Mouse (Mus musculus) midbrain, embryonic 16.5 days (tissue): ENCODE measurements at regions not wholly inside any gene's neighbourhood (a gene's known extent, or its start where the extent isn't known, plus 50 kb on each side); places are given as distances from the start of the nearest gene placed in this dataset.

ENCODE experiments used
- ATAC-seq: fragments of 200-750 bp; cut with Nextera tagmentation; 2 replicates; pipeline ENCODE4 v1.8.0; 2017; ENCODE audit warnings: moderate TSS enrichment
- H3K27ac ChIP-seq: fragments of 300-500 bp; sonication (generic); 2 replicates; pipeline ENCODE4 v1.5.1; 2014; ENCODE audit warnings: mild to moderate bottlenecking, low read length, mixed read lengths
- H3K27me3 ChIP-seq: fragments of 300-500 bp; sonication (generic); 2 replicates; pipeline ENCODE4 v1.6.1; 2014; ENCODE audit warnings: low read depth, low read length, mixed read lengths; ENCODE audit not compliant: control insufficient read depth, insufficient read depth
- H3K36me3 ChIP-seq: fragments of 300-500 bp; sonication (generic); 2 replicates; pipeline ENCODE4 v1.6.1; 2014; ENCODE audit warnings: mild to moderate bottlenecking, low read length, moderate library complexity, mixed read lengths; ENCODE audit not compliant: control insufficient read depth, insufficient read depth
- H3K4me1 ChIP-seq: fragments of 300-500 bp; sonication (generic); 2 replicates; pipeline ENCODE4 v1.6.1; 2014; ENCODE audit warnings: mild to moderate bottlenecking, low read length, mixed read lengths; ENCODE audit not compliant: control insufficient read depth, insufficient read depth
- H3K4me2 ChIP-seq: fragments of 300-500 bp; sonication (generic); 2 replicates; pipeline ENCODE4 v1.6.1; 2014; ENCODE audit warnings: mild to moderate bottlenecking, low read length, mixed read lengths
- H3K4me3 ChIP-seq: fragments of 300-500 bp; sonication (generic); 2 replicates; pipeline ENCODE4 v1.5.1; 2014; ENCODE audit warnings: low read depth, mild to moderate bottlenecking, low read length, moderate library complexity, mixed read lengths
- H3K9ac ChIP-seq: fragments of 300-500 bp; sonication (generic); 2 replicates; pipeline ENCODE4 v1.6.1; 2014; ENCODE audit warnings: low read depth, low read length, mixed read lengths
- H3K9me3 ChIP-seq: fragments of 300-500 bp; sonication (generic); replicated peaks from 2 replicates; pipeline ENCODE4 v1.6.1; 2014; ENCODE audit warnings: mild to moderate bottlenecking, low read length, mixed read lengths; ENCODE audit not compliant: control insufficient read depth, poor library complexity, severe bottlenecking
- WGBS: fragments of 180-500 bp; shearing (Covaris S2); extraction: QIAGEN DNeasy Blood & Tissue Kit; methylation state at CpG from one replicate; pipeline ENCODE4 v1.1.7; 2014; 5-methylcytosine and 5-hydroxymethylcytosine counted together

- Histone ChIP-seq H3K27ac (no peak overlapping the region), H3K9ac (no peak overlapping the region), H3K36me3 (no peaks in the 10 kb centered on the region), H3K9me3 (no peaks in the 10 kb centered on the region), H3K4me1 (no peaks in the 10 kb centered on the region; the same call in 1 of the 2 replicates), H3K27me3 (no peaks in the 10 kb centered on the region), H3K4me3 (no peak overlapping the region), H3K4me2 (no peak overlapping the region)
- ATAC-seq = no peak
- WGBS = 87% methylated on average over 2 of the region's 2 CpGs
Observed at GRCm38 (mm10) chr1:159398643-159399042, 124.9 kb upstream of the Tnr start.

- WGBS = 82% methylated on average over 7 of the region's 7 CpGs
- no peak overlapping the region for H3K4me3 ChIP-seq
- H3K9me3 ChIP-seq = no peaks in the 10 kb centered on the region
- no peak overlapping the region for H3K4me2 ChIP-seq
- H3K27ac ChIP-seq = no peak overlapping the region
- H3K27me3 ChIP-seq = no peaks in the 10 kb centered on the region
- ATAC-seq = no peak
- H3K9ac ChIP-seq = no peak overlapping the region
- no peaks in the 10 kb centered on the region for H3K36me3 ChIP-seq
- no peaks in the 10 kb centered on the region for H3K4me1 ChIP-seq
Observed at GRCm38 (mm10) chr1:159406317-159406716, 117.3 kb upstream of the Tnr start.

DNA sequence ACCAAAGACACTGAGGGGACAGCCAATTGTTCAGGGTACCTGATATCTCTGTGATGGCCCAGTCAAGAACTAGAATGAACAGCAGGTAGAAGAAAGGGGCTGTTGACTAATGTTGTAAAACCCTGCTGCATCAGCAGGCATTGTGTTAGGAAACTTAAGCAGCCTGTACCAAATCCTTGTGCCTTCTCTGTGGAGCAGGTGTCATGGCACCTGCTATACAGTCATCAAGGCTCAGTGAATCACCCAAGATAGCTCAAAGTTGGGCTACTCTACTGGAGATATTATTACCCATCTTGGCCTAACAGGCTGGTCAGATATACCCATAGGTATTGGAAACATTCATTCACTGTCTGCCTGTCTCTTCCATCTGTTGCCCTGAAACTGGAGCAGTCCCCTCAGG, 116.8 kb upstream of the Tnr start:
- Histone ChIP-seq H3K9me3 (no peaks in the 10 kb centered on the region), H3K4me3 (no peak overlapping the region), H3K4me1 (no peaks in the 10 kb centered on the region), H3K36me3 (no peaks in the 10 kb centered on the region), H3K27ac (no peak overlapping the region), H3K27me3 (no peaks in the 10 kb centered on the region), H3K4me2 (no peak overlapping the region), H3K9ac (no peak overlapping the region)
- ATAC-seq = no peak

- Histone ChIP-seq H3K9ac (no peak overlapping the region), H3K36me3 (no peaks in the 10 kb centered on the region), H3K9me3 (no peaks in the 10 kb centered on the region), H3K4me1 (peaks cover 2% of the 10 kb centered on the region; the same call in 1 of the 2 replicates), H3K4me3 (no peak overlapping the region), H3K27ac (0 out of 2 replicates have a peak overlapping the region, but pooled peaks have one; percentile 29), H3K27me3 (no peaks in the 10 kb centered on the region), H3K4me2 (no peak overlapping the region)
- ATAC-seq = peak; percentile 71
- 18% methylated on average over 5 of the region's 5 CpGs for WGBS
Observed at GRCm38 (mm10) chr1:159413374-159413773, 110.2 kb upstream of the Tnr start.

DNA sequence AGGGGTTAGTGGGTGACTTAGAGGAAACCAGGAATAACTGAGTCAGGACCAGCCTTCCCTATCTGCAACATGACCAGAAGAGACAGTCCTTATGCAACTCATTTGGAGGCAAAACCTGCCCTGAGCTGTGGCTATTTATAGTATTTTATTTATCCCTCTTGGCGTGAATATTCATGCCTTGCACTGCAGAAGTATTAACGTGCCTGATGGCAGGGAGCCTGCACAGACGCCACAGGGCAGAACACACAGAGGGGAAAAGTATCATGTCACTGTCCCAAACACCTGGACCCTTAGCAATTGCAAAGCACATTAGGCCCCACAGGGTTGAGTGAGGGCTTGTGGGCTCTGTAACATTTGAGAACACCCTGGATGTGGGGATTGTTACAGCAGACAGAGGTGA, 107.9 kb upstream of the Tnr start:
- Histone ChIP-seq H3K27ac (no peak overlapping the region), H3K9ac (no peak overlapping the region), H3K4me2 (no peak overlapping the region), H3K9me3 (no peaks in the 10 kb centered on the region), H3K36me3 (no peaks in the 10 kb centered on the region), H3K4me1 (peaks cover 2% of the 10 kb centered on the region; the same call in 1 of the 2 replicates), H3K4me3 (no peak overlapping the region), H3K27me3 (no peaks in the 10 kb centered on the region)
- ATAC-seq = peak; percentile 33
- 23% methylated on average over 3 of the region's 3 CpGs for WGBS

GRCm38 (mm10) chr1:159417176-159417575, 106.4 kb upstream of the Tnr start:
- H3K27ac ChIP-seq = no peak overlapping the region
- H3K27me3 ChIP-seq = no peaks in the 10 kb centered on the region
- H3K4me3 ChIP-seq = no peak overlapping the region
- peaks cover 2% of the 10 kb centered on the region; the same call in 1 of the 2 replicates for H3K4me1 ChIP-seq
- H3K36me3 ChIP-seq = no peaks in the 10 kb centered on the region
- H3K9me3 ChIP-seq = no peaks in the 10 kb centered on the region
- no peak for ATAC-seq
- WGBS = 76% methylated on average over 5 of the region's 5 CpGs
- no peak overlapping the region for H3K9ac ChIP-seq
- no peak overlapping the region for H3K4me2 ChIP-seq

DNA sequence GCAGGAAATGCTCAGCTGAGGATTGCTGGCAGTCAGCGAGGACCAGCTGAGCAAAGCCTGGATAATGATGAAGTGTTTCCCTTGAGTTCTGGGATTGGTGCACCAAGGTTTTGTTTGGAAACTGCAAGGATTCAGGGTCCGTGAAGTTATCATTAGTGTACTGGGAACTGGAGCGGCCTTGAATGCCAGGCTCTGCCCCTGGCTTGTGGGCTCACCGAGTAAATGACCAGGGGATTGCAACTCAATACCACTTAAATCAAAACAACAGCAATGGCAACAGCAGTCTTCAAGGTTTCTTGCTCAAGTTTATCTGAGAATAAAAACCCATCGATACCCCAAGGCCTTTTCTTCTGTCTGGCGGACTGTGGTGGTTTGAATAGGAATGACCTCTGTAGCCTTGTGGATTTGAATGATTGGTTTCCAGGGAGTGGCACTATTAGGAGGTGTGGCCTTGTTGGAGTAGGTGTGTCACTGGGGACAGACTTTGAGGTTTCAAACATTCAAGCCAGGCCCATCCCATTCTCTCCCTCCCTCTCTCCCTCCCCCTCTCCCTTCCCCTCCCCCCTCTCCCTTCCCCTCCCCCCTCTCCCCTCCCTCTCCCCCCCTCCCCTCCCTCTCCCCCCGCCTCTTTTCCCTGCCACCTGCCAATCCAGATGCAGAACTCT, 104.1 kb upstream of the Tnr start:
- Histone ChIP-seq H3K4me2 (no peak overlapping the region), H3K9ac (no peak overlapping the region), H3K9me3 (no peaks in the 10 kb centered on the region), H3K27ac (no peak overlapping the region), H3K4me3 (no peak overlapping the region), H3K36me3 (no peaks in the 10 kb centered on the region), H3K4me1 (peaks cover 2% of the 10 kb centered on the region; the same call in 1 of the 2 replicates), H3K27me3 (no peaks in the 10 kb centered on the region)
- no peak for ATAC-seq
- 74% methylated on average over 6 of the region's 7 CpGs for WGBS

- Histone ChIP-seq H3K36me3 (no peaks in the 10 kb centered on the region), H3K9me3 (no peaks in the 10 kb centered on the region), H3K27me3 (no peaks in the 10 kb centered on the region), H3K4me2 (no peak overlapping the region), H3K4me1 (peaks cover 2% of the 10 kb centered on the region; the same call in 1 of the 2 replicates), H3K4me3 (no peak overlapping the region), H3K27ac (no peak overlapping the region), H3K9ac (no peak overlapping the region)
- ATAC-seq = no peak
- WGBS = 96% methylated on average over 5 of the region's 5 CpGs
Observed at GRCm38 (mm10) chr1:159420189-159420588, 103.4 kb upstream of the Tnr start.

DNA sequence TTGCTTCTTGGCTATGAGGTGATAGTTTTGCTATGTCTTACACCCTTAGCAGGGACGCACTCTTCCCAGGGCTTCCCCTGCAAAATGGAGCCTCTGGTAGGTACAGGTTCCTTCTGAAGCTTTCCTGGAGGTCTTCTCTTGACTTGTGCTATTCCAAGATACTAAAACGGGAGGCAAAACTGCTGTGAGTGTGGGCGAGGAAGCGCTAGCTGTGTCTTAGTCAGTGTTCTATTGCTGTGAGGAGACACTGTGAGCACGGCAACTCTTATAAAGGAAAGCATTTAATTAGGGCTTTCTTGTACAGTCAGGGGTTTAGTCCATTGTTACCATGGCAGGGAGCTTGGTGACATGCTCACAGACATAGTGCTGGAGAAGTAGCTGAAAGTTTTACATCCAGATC, 99.9 kb upstream of the Tnr start:
- Histone ChIP-seq H3K4me2 (no peak overlapping the region), H3K9me3 (no peaks in the 10 kb centered on the region), H3K4me1 (no peaks in the 10 kb centered on the region), H3K9ac (no peak overlapping the region), H3K27me3 (no peaks in the 10 kb centered on the region), H3K27ac (no peak overlapping the region), H3K4me3 (no peak overlapping the region), H3K36me3 (no peaks in the 10 kb centered on the region)
- ATAC-seq = no peak
- WGBS = 79% methylated on average over 5 of the region's 5 CpGs
